Mouse (Mus musculus) heart, embryonic 16.5 days (tissue): ENCODE data around the gene Ace3. TPM values are rescaled to one million over a fixed set of nuclear protein-coding genes. Genes with fewer than 3 reads are reported as not detected.
A peak's percentile ranks its signal among the peaks of the same experiment; 100 is the strongest.

ENCODE experiments used
- ATAC-seq: fragments of 200-750 bp; cut with Nextera tagmentation; replicated peaks from 2 replicates; pipeline ENCODE4 v1.8.0; 2017; ENCODE audit warnings: moderate number of reproducible peaks; ENCODE audit not compliant: insufficient read depth, low FRiP score; ENCODE audit errors: extremely low read depth
- H3K27ac ChIP-seq: fragments of 300-500 bp; sonication (generic); 2 replicates; pipeline ENCODE4 v1.5.1; 2014; ENCODE audit warnings: mild to moderate bottlenecking, low read length, control low read depth, moderate library complexity
- H3K27me3 ChIP-seq: fragments of 300-500 bp; sonication (generic); 2 replicates; pipeline ENCODE4 v1.6.1; 2014; ENCODE audit warnings: low read length, mixed read lengths; ENCODE audit not compliant: control insufficient read depth, insufficient read depth
- H3K36me3 ChIP-seq: fragments of 300-500 bp; sonication (generic); 2 replicates; pipeline ENCODE4 v1.6.1; 2014; ENCODE audit not compliant: control insufficient read depth, insufficient read depth
- H3K4me1 ChIP-seq: fragments of 300-500 bp; sonication (generic); 2 replicates; pipeline ENCODE4 v1.6.1; 2014; ENCODE audit warnings: low read length, mixed read lengths; ENCODE audit not compliant: control insufficient read depth, insufficient read depth
- H3K4me2 ChIP-seq: fragments of 300-500 bp; sonication (generic); 2 replicates; pipeline ENCODE4 v1.6.1; 2014; ENCODE audit warnings: low read depth, mild to moderate bottlenecking, control low read depth, low read length
- H3K4me3 ChIP-seq: fragments of 300-500 bp; sonication (generic); 2 replicates; pipeline ENCODE4 v1.5.1; 2014; ENCODE audit warnings: mild to moderate bottlenecking, control low read depth, low read length
- H3K9ac ChIP-seq: fragments of 300-500 bp; sonication (generic); 2 replicates; pipeline ENCODE4 v1.6.1; 2014; ENCODE audit warnings: low read length, control low read depth
- H3K9me3 ChIP-seq: fragments of 300-500 bp; sonication (generic); replicated peaks from 2 replicates; pipeline ENCODE4 v1.6.1; 2016; ENCODE audit warnings: low read length; ENCODE audit not compliant: control insufficient read depth
- whole genome bisulfite sequencing: fragments of 180-500 bp; shearing (Covaris S2); extraction: QIAGEN DNeasy Blood & Tissue Kit; methylation state at CpG from one replicate; pipeline ENCODE4 v1.1.7; 2014; 5-methylcytosine and 5-hydroxymethylcytosine counted together
- polyA plus RNA-seq: library from polyadenylated mRNA; unstranded; fragments of >200 nt; fragmentation: Nextera tagmentation; extraction: Ambion mirVana; gene quantifications from 2 replicates; pipeline ENCODE4 v1.2.1, GENCODE M21; 2015

Gene Ace3
- polyA plus RNA-seq, 1 experiment from 2014 or later = not detected

GRCm38 (mm10) chr11:106036548-106037417, 42.3 kb downstream of the Ace3 start, which contains the start of gene Dcaf7:
Dcaf7 (plus strand) TSS chr11:106036872.
- Histone ChIP-seq H3K9ac (peak within 1 kb of the TSS; percentile 92), H3K36me3 (no peaks in the 10 kb centered on the region), H3K9me3 (no peaks in the 10 kb centered on the region), H3K4me1 (peaks cover 15% of the 10 kb centered on the region), H3K4me2 (peak within 1 kb of the TSS; percentile 90), H3K27ac (peak within 1 kb of the TSS; percentile 90), H3K27me3 (no peaks in the 10 kb centered on the region), H3K4me3 (peak within 1 kb of the TSS; percentile 95)
- peak; percentile 99 for ATAC-seq
- under 1% methylated on average over 64 of the region's 66 CpGs for WGBS

GRCm38 (mm10) chr11:106037418-106037751, 42.9 kb downstream of the Ace3 start:
- peak overlapping the region; percentile 90 for H3K4me2 ChIP-seq
- no peak for ATAC-seq
- H3K27ac ChIP-seq = peak overlapping the region; percentile 90
- H3K9me3 ChIP-seq = no peaks in the 10 kb centered on the region
- no peaks in the 10 kb centered on the region for H3K36me3 ChIP-seq
- peak overlapping the region; percentile 95 for H3K4me3 ChIP-seq
- no peaks in the 10 kb centered on the region for H3K27me3 ChIP-seq
- WGBS = 0% methylated on average over 13 of the region's 13 CpGs
- H3K4me1 ChIP-seq = peaks cover 15% of the 10 kb centered on the region
- H3K9ac ChIP-seq = peak overlapping the region; percentile 92

- H3K36me3 ChIP-seq = peaks cover 15% of the 10 kb centered on the region
- no peaks in the 10 kb centered on the region for H3K27me3 ChIP-seq
- H3K9ac ChIP-seq = no peak overlapping the region
- no peak for ATAC-seq
- no peaks in the 10 kb centered on the region for H3K9me3 ChIP-seq
- no peak overlapping the region for H3K27ac ChIP-seq
- no peak overlapping the region for H3K4me2 ChIP-seq
- H3K4me1 ChIP-seq = 0 out of 2 replicates have a peak, but pooled peaks cover 2% of the 10 kb centered on the region
- H3K4me3 ChIP-seq = no peak overlapping the region
Observed at GRCm38 (mm10) chr11:106044349-106044748, 49.9 kb downstream of the Ace3 start.

GRCm38 (mm10) chr11:106045256-106045655, 50.8 kb downstream of the Ace3 start:
- Histone ChIP-seq H3K4me1 (0 out of 2 replicates have a peak, but pooled peaks cover 2% of the 10 kb centered on the region), H3K4me2 (no peak overlapping the region), H3K36me3 (peaks cover 15% of the 10 kb centered on the region), H3K9ac (no peak overlapping the region), H3K27ac (no peak overlapping the region), H3K27me3 (no peaks in the 10 kb centered on the region), H3K4me3 (no peak overlapping the region), H3K9me3 (no peaks in the 10 kb centered on the region)
- 83% methylated on average over 1 of the region's 1 CpGs for WGBS
- no peak for ATAC-seq

- 0 out of 2 replicates have a peak, but pooled peaks cover 2% of the 10 kb centered on the region for H3K4me1 ChIP-seq
Observed at GRCm38 (mm10) chr11:106045780-106046179, 51.3 kb downstream of the Ace3 start.

GRCm38 (mm10) chr11:106046584-106046983, 52.1 kb downstream of the Ace3 start:
- no peak for ATAC-seq
- 83% methylated on average over 9 of the region's 9 CpGs for WGBS
- peaks cover 23% of the 10 kb centered on the region for H3K36me3 ChIP-seq

More at GRCm38 (mm10) chr11:106045780-106046179, 51.3 kb downstream of the Ace3 start:
- Histone ChIP-seq H3K4me2 (no peak overlapping the region), H3K36me3 (peaks cover 15% of the 10 kb centered on the region), H3K4me3 (no peak overlapping the region), H3K9me3 (no peaks in the 10 kb centered on the region), H3K27ac (no peak overlapping the region), H3K9ac (no peak overlapping the region), H3K27me3 (no peaks in the 10 kb centered on the region)
- 95% methylated on average over 3 of the region's 3 CpGs for WGBS
- ATAC-seq = no peak

GRCm38 (mm10) chr11:106053921-106054320, 59.4 kb downstream of the Ace3 start:
- Histone ChIP-seq H3K27me3 (no peaks in the 10 kb centered on the region), H3K4me2 (no peak overlapping the region), H3K27ac (no peak overlapping the region), H3K36me3 (peaks cover 58% of the 10 kb centered on the region), H3K9ac (no peak overlapping the region), H3K9me3 (no peaks in the 10 kb centered on the region), H3K4me3 (no peak overlapping the region), H3K4me1 (no peaks in the 10 kb centered on the region)
- 83% methylated on average over 2 of the region's 2 CpGs for WGBS
- ATAC-seq = no peak

More at GRCm38 (mm10) chr11:106046584-106046983, 52.1 kb downstream of the Ace3 start:
- Histone ChIP-seq H3K4me2 (no peak overlapping the region), H3K4me1 (0 out of 2 replicates have a peak, but pooled peaks cover 2% of the 10 kb centered on the region), H3K9me3 (no peaks in the 10 kb centered on the region), H3K9ac (no peak overlapping the region), H3K27me3 (no peaks in the 10 kb centered on the region), H3K4me3 (no peak overlapping the region), H3K27ac (no peak overlapping the region)

GRCm38 (mm10) chr11:106054600-106054999, 60.1 kb downstream of the Ace3 start:
- H3K36me3 ChIP-seq = peaks cover 59% of the 10 kb centered on the region
- 93% methylated on average over 8 of the region's 8 CpGs for WGBS

More at GRCm38 (mm10) chr11:106054600-106054999, 60.1 kb downstream of the Ace3 start:
- Histone ChIP-seq H3K27me3 (no peaks in the 10 kb centered on the region), H3K4me3 (no peak overlapping the region), H3K9ac (no peak overlapping the region), H3K4me1 (no peaks in the 10 kb centered on the region), H3K4me2 (no peak overlapping the region), H3K27ac (no peak overlapping the region), H3K9me3 (no peaks in the 10 kb centered on the region)
- ATAC-seq = no peak
